Mouse (Mus musculus) right cerebral cortex, adult 18-20 months (tissue): ENCODE measurements around the gene Mroh8.

Experiments
- DNase-seq: peaks from one replicate; pipeline ENCODE4 v3.0.0; 2022; ENCODE audit warnings: mixed read lengths

Gene Mroh8

DNA sequence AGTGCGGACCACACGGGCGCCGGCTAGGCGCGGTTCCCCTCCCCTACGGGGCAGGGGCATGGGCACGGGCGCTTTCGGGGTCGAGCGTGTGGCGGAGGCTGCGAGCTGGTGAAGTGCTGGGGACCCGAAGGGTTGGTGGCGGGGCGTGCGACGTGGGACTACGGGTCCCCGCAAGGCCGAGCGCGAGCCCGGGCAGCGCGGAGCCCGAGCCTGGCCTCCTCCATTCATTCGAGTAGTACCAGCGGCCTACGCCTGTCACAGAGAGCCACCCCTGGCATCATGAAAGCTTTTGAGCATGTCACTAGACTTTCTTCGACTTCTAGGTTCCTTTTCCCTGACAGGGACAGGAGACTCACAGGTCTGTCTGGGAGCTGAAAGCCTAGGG lies at the start of gene Mroh8:
Mroh8 (minus strand) TSS at position 134 of the 385 bp plus-strand sequence.
- DNase-seq, result peak; percentile 79

DNA sequence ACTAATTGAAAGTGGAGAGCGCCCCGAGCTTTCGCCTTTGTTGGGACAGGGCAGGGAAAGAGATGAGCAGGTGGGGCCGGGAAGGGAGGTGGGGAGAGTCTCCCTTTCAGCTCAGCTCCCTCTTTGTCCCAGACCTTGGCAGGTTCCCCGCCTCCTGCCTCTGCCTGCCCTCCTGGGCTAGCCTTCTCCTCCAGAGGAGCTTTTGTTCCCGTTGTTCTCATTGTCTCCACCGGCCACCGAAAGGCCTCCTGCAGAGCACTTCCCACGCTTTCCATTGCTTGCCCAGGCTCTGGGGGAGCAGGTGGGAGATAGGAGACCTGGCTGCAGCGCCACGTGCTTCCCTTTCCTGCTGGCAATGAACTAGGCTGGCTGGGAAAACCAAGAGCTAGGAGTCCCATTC lies 49.2 kb upstream of the Mroh8 start:
- DNase-seq, result no peak

DNA sequence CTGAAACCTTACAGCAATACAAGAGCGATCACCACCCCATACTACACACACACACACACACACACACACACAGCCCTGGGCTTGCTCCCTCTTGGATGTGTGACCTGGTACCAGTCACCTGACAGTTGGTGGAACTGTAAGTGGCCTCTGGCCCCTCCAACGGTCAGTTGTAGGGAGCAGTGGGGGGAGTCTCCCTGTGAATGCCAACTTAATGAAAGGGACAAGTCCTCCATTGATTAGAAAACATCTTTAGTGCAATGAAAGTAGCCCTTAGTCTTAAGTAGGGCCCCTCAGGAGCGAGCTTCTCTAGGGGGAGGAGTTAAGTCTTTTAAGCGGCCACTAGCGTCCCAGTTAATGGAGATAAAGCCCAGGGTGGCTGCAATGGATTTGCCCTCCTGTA lies 48.8 kb upstream of the Mroh8 start:
- DNase-seq, result no peak

DNA sequence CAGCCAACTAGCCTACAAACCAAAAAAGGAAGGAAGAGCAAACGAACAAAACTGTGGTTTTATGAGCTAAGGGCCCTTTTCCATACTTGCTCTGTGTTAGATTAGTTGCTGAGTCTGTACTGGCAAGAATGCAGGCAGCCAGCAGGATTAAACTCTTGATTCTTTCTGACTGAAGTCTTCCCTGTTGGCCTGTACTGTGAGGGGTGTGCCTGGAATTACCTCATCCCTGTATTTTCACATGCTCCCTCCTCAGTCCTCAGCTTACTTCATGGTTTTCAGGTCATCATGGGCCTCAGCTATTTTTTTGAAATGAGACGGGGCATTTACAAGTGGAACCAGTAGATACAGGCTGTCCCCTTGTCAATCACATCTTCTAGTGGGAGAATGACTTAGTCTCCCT lies 45.9 kb upstream of the Mroh8 start:
- DNase-seq, result no peak

DNA sequence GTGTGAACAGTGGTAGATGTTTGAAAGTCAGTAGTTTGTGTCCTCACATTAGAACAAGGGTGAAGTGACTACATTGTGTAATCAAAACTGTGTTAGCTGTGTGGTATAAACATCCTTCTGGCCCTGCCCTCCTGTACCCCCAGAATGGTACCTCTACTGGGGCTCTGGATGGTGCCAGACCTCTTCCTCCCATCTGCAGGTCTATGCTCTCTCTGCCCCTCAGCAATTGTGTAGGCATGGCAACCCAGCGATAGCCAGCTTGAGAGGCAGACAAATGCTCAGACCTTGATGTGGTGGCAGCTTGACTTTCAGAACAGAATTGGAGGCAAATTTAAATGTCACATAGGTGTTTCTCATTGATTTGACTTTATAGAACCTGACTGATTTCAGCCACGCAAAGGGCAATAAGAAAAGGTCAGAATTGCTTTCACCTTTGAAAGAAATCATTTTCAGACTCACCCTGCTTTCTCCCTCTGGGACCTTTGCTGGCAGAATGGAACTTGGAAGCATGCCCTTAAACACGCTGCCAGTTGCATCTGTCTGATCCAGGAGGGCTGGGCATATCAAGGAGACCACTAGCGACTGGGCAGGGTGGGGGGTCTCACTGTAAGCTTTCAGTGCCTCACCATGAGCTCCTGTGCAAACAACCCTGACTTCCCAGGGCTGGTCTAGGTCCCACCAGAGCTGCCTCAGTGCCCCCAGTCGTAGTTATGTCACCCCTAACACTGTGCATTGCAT lies 42.8 kb upstream of the Mroh8 start:
- DNase-seq, result no peak

DNA sequence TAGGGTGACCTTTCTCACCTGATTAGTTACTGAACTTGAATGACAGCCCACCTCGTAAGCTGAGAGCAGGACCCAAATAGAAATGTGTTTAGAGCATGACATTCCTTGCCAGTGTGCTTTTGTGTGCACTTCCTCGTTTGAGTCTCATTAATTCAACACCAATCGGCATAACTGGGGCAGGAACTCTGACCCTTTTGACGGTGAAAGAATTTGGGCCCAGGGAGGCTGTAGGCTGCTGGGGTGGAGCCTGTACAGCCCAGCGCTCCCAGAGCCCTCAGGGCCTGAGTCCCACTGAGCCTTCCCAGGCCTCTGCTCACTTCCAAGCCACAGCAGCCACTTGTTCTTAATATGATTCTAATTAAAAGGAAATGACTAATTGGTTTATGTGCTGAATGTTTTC lies 41.5 kb upstream of the Mroh8 start:
- DNase-seq, result no peak

DNA sequence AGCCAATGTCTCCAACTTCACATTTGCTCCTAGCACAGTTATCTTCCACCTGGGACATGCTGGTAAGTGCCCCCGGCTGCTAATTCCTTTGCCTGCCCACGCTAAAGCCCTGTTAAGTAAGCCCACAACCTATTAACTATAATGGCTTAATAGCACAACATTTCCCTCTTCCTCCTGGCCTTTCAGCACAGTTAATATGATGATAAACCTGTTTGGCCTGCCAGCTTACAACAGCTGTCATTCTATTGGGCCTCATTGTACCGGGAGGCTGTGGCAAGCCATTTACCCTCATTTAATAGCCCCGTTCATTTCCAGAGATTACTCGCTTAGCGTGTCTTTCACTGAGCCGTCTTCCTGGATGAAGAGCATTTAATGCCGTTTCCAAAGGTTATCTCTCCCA lies 40.8 kb upstream of the Mroh8 start:
- DNase-seq, result no peak

DNA sequence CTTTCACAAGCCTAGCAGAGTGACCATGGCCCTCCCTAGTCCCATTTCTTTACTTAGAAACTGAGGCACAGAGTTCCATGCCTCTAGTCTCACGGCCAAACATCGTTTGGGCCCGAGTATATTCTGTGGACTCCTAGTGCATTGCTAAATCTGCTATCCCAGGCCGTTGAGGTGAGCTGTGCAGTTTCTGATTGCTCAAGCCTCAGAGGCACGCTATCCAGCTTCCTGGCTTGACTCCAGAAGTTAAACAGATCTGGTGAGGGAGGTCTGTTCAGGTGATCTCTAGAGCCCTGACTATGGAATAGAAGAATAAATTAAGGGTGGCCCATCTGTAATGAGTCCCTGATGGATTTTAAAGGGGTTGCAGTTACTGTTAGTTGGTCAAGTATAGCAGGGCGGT lies 37.9 kb upstream of the Mroh8 start:
- no peak for DNase-seq

DNA sequence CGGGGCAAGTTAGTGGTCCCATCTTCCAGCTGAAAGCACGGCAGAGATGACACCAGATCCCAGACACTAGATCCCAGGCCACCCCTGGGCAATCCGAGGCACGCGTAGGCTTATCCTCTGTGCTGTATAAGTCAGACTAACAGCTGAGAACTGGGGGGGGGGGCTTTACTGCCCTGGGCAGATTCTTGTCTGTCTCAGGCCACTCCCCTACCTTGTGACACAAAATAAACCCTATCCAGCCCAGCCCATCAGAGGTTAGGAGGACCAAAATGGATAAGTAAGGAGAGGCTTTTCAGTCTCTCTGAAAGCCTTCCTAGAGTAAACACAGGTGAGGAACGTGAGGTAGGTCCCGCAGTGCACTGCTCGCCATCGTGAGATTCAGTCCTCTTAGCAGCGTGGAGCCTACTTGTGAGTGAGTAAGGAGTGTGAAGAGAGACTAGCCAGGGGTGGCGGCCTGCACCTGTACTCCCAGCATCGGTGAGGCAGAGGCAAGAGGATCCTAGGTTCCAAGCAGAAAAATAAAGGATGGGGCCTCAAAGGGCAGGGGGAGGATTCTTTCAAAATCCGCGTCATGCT lies 37.1 kb upstream of the Mroh8 start:
- DNase-seq, result no peak

DNA sequence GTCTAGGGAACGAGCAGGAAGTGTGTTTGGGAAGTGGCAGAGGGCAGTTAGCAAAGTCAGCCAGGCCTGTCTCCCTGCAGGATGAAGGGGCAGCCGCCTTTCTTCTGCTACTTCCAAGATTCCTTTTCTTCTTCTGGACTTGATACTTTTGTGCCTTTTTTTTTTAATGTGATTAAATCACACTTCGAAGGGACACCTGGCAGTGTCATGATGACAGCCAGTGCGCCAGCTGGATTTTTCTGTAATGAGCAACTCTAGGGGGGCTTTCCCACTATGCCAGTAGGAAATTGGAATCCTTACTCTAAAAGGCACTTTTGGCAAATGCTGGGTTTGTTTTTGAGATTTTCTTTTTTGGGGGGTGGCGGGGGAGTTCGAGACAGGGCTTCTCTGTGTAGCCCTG lies 36.1 kb upstream of the Mroh8 start:
- DNase-seq, result no peak

DNA sequence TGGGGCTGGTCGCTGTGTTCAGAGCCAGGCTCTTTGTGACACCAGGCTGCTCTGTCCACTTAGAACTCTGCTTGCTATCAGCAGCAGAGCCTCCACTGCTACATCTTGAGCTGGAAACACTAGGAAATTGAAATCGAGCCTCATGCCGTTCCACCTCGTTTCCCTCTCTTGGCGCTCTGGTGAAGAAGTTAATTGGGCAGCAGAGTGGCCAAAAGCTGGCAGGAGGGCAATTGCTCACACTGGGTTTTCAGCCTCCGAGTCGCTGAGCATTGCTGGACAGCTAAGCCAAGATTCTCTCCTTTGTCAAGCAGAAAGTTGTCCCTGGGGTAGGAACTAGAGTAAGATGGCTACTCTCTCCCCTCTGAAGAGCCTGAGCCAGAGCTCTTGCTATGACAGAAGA lies 35.0 kb upstream of the Mroh8 start:
- no peak for DNase-seq

DNA sequence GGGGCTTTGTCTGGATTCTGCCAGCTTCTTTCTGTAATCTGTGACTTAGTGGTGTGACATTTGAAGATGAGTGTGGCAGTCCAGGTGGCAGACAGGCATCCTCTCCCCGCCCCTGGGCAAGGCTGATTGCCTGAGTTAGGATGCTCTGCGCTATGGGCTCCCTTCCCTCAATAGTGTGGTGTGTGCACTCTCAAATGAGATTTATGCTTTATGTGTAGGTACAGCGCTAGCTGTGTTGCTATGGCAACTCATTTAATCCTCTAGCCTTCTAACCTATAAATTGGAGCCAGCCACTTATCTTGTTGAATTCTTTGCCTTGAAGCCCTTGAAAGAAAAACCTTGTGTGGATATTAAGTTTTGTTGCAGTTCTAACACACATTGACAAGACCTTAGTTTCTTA lies 34.4 kb upstream of the Mroh8 start:
- no peak for DNase-seq

DNA sequence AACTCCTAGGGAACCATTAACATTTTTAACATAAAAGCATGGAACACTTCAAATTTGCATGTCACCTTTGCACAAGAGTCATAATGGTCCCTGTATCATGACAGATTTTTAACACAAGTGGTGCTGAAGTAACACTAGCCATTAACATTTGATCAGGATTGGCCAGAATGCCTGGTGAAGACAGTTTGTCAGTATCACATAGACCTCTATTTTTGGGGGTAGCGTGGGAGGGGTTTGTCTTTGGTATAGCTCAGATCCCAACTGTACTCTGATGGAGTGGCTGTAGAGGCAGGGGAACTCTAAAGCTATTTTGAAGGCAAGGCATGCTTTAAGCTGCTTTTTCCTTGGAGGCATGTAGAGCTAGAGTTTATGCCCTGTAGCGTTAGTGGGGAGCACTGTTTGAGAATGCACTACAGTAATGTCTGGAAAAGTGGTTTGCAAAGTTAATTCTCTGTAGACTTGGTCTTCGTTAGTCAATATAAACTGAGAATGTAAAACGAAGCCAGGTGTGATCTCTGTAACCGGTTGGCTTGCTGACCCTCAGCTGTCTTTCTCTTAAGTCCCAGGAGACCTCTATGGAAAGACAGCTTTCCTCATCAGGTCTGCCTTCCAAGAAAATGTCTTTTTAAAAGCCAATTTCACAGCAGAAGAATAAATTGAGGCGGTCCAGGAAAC lies 31.8 kb upstream of the Mroh8 start:
- no peak for DNase-seq

DNA sequence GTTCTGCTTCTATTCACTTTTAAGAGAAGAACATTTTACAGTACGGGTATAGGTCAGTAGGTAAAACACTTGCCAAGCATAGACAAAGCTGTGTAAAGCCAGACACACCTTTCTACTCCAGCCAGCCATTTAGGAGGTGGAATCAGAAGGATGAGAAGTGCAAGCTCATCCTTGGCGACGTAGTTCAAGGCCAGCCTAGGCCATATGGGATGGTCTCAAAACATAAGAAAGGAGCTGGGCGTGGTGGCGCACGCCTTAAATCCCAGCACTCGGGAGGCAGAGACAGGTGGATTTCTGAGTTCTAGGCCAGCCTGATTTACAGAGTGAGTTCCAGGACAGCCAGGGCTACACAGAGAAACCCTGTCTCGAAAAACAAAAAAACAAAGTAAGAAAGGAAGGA lies 30.3 kb upstream of the Mroh8 start:
- no peak for DNase-seq

DNA sequence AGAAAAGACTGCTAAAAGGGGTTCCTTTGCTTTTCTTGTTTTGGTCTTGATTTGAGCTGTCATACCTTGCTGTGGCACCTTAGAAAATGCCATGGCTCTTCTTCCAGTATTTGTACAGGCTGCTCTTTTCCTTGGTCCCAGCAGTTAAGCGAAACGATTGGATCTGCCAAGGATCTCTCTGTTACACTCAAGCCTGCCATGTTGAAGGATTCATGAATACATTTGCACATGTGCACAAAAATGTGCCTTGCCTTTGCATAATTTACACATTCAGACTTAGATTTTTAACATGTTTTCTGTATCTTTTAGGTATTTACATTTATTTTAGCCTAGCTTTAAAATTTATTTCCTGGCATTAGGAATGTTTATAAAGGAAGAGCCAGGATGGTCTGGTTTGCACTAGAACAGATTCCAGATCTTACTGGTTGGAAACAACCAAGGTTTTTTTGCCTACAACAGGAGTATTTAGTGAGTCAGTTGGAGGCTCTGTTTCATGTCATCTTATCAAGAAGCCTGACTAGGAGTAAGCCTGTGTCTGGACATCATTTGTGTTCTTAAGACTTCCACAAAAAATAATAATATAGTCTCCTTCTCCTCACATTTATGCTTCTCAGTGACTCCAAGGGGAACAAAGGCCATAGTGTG lies 29.0 kb upstream of the Mroh8 start:
- DNase-seq, result no peak

DNA sequence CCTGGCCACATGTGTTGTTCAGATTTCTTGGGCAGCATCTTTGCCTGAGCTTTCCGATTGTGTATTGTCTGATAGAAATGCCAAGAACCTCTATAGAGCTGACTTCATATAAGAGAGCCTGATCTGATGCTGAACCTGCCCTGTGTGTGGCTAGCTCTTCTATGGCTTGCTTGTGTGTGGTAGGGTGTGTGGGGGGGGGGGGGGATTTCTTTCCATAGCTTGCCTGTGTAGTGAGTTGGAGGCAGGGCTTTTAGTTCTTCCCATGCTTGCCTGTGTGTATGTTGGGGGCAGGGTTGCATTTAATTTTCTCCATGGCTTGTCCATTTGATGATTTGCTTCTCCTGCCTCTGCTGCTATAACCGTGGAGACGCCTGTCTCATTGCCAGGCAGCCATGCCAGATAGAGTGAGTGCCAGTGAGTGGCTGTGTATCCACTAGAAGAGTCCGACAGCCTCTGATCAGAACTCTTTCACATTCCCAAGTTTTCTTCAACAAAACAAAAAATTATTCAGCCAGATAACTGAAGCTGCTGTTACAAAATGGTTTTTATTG lies 28.4 kb upstream of the Mroh8 start:
- DNase-seq, result no peak

DNA sequence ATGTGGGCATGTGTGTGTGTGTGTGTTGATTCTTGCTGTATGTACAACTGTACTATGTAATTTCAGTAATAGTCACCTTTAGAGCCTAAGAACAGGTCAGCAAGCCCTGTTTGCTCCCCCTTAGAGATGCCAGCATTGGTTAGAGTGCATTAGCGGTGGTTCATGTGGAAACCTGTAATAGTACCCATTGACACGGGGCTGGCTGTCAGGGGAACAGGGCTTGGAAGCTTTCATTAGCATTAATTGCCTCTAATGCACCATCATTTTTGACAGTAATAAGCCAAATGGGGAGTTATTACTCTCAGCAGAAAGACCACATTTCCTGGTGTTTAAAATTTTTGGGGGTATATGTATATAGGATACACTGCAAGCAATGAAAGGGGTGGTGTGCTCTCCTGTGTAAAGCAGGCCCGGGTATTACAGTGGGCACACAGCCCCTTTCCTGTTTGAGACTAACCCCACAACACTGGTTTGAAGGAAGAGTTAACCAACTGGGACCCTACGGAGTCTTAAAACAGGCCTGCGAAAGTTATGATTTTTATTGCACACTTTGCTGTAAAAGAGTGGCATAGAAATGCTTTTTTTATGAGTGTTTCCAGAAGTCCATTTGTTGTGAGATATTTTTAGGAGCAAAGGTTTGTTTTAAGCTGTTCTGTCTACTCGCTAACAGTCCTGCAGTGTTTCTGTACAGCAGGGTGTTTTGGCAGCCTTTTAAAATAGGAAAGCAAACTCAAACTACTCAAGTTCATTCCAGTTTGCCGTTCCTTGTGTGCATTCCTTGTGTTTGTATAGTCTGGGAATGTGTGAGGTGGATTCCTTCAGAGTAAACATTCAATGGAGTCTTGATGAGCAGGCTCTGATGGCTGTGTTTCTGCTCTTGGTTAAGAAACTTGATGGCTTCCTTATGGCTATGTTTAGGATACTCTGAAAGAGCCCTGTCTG lies 27.0 kb upstream of the Mroh8 start:
- DNase-seq, result no peak

DNA sequence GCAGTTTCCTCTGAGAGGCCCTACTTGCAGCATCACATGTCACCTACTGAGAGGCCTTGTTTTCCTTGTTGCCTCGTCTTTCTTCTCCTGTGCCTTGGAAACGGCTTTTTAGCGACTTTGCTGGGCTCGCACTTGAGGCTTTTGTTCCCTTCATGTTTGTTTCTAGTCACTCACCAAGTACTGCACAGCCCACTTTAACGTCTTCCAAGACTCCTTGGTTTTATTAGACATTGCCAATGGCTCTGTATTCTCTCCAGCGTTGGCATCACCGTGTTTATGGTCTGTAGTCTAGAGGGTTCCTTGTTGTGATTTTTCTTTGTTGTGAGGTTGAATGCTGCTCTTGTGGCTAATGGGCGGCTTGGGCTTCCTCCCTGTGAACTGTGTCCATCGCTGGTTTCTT lies 23.7 kb upstream of the Mroh8 start:
- peak; percentile 21 for DNase-seq

DNA sequence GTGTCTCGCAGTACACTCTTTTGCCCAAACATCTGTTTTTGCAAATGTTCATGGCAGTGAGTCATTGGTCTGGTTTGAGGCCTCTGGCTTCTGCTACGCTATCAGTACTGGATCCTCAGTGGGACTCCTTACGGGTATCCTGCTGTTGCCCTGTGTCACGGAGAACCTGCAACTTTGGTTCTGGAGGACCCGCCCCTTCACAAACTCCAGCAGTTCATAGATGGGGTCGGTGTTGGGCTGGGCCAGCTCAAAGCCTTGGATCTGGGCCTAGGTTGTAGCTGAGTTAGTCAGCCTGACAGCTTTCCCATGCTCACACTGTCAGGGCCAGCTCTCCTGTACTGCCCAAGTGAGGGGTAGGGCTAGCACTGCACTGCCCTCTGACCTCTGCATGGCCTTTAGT lies 20.7 kb upstream of the Mroh8 start:
- DNase-seq, result no peak

DNA sequence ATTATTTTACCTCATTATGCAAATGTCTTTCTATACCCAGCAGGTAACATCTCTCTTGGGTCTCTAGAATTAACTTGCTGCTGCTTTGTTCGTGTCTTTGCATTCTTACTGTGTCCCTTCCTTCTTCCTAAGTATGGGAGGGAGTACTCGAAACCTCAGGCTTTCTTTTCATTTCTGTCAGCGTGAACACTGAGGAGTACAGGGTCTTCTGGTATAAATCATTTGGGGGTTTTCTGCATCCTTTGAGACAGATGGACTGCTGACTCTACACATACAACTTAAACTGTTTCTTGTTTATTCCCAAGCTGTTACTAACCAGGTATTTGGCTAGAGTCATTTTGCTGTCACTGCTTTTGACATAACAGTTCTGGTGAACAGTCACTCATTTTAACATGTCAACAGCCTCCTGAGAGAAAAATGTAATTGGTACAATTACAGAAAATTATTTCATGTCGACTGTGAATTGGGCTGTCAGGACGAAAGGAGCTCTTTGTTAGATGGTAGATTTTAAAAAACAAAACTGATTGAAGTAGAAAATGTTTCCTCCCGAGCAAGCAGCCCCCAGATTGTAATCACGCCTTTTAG lies 16.8 kb upstream of the Mroh8 start:
- no peak for DNase-seq

DNA sequence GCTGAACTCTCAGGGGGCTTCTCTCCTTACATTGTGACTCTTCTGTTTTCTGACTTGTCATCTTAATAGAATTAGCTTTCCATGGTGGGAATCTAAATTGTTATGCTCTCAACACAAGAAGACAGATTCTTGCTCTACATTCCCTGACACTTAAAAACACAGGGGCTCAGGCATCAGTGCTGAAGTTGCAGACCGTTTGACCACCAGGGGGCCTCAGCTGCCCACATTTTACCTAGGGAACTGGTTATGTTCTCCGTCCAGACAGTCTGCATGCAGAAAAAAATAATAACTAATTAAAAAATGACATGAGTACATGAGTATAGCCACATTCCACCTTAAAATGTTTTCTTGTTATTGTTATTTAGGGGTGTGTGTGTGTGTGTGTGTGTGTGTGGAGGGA lies 12.7 kb upstream of the Mroh8 start:
- DNase-seq, result peak; percentile 57

DNA sequence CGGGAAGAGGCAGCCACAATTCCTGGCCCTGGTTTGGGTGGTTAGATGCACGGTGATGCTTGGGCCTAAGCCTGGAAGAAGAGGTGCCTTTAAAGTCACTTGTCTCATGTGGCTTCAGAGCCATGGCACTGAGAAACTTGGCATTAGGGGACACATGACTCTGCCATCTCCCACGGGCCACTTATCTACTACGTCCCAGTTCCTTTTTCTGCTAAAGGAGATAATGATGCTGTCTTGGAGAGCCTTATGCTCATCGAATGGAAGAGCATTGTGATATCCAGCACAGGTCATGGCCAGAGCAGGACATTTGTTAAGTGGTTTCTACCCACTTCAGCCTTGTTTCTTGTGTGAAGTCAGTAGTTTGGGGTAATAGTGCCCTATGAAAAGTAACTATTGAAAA lies 9.6 kb upstream of the Mroh8 start:
- no peak for DNase-seq
